Mouse (Mus musculus) stomach, embryonic 14.5 days (tissue): ENCODE results near the gene Cxcl12. TPM values are rescaled to one million over a fixed set of nuclear protein-coding genes. Genes with fewer than 3 reads are reported as not detected.

Experiments
- ATAC-seq: fragments of 200-750 bp; cut with Nextera tagmentation; 2 replicates; pipeline ENCODE4 v1.8.0; 2017; ENCODE audit warnings: low read depth, moderate TSS enrichment; ENCODE audit not compliant: insufficient number of reproducible peaks, insufficient read depth, low FRiP score
- H3K27ac ChIP-seq: fragments of 300-500 bp; sonication (generic); 2 replicates; pipeline ENCODE4 v1.5.1; 2014; ENCODE audit warnings: mild to moderate bottlenecking, low read length, moderate library complexity, mixed read lengths
- H3K27me3 ChIP-seq: fragments of 300-500 bp; sonication (generic); 2 replicates; pipeline ENCODE4 v1.6.1; 2014; ENCODE audit warnings: low read length, control low read depth, mixed read lengths; ENCODE audit not compliant: control insufficient read depth, insufficient read depth
- H3K36me3 ChIP-seq: fragments of 300-500 bp; sonication (generic); 2 replicates; pipeline ENCODE4 v1.6.1; 2014; ENCODE audit warnings: mild to moderate bottlenecking, control low read depth, low read length, moderate library complexity, mixed read lengths; ENCODE audit not compliant: control insufficient read depth, insufficient read depth
- H3K4me1 ChIP-seq: fragments of 300-500 bp; sonication (generic); 2 replicates; pipeline ENCODE4 v1.6.1; 2014; ENCODE audit warnings: low read length, control low read depth, mixed read lengths; ENCODE audit not compliant: control insufficient read depth, insufficient read depth
- H3K4me2 ChIP-seq: fragments of 300-500 bp; sonication (generic); replicated peaks from 2 replicates; pipeline ENCODE4 v1.6.1; 2014; ENCODE audit warnings: low read depth, low read length, control low read depth
- H3K4me3 ChIP-seq: fragments of 300-500 bp; sonication (generic); 2 replicates; pipeline ENCODE4 v1.5.1; 2014; ENCODE audit warnings: low read depth, low read length, control low read depth
- H3K9ac ChIP-seq: fragments of 300-500 bp; sonication (generic); replicated peaks from 2 replicates; pipeline ENCODE4 v1.6.1; 2014; ENCODE audit warnings: low read depth, mild to moderate bottlenecking, control low read depth, low read length, moderate library complexity, mixed read lengths
- H3K9me3 ChIP-seq: fragments of 300-500 bp; sonication (generic); 2 replicates; pipeline ENCODE4 v1.6.1; 2016; ENCODE audit warnings: low read depth, low read length, control low read depth; ENCODE audit not compliant: control insufficient read depth
- WGBS: fragments of 180-500 bp; shearing (Covaris S2); extraction: QIAGEN DNeasy Blood & Tissue Kit; methylation state at CpG from one replicate; pipeline ENCODE4 v1.1.7; 2014; 5-methylcytosine and 5-hydroxymethylcytosine counted together
- polyA plus RNA-seq: library from polyadenylated mRNA; unstranded; fragments of >200 nt; fragmentation: Nextera tagmentation; extraction: Ambion mirVana; gene quantifications from 2 replicates; pipeline ENCODE4 v1.2.1, GENCODE M21; 2014

Cxcl12 gene
- polyA plus RNA-seq, 1 experiment from 2014 or later, result 180 TPM

DNA sequence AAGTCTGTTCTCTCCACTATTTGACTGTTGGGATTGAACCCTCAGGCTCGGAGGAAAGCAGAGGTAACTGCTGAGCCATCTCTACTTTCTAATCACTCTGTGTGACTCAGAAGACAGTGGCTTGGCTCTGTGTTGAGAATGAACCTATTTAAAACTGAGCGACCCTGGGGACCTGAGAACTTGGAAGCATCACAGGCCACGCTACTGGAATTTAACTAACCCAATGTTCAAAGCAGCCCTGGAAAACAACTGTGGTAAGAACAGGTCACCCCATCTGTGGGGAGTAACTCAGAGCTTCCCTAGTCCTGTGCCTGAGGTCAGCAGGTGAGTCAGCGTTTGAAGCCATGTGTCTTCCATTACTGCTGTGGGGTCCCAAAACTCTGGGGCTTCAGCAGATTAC lies 17.0 kb downstream of the Cxcl12 start:
- WGBS, result 89% methylated on average over 4 of the region's 4 CpGs
- Histone ChIP-seq H3K9ac (no peak overlapping the region), H3K4me1 (0 out of 2 replicates have a peak, but pooled peaks cover under 1% of the 10 kb centered on the region), H3K27ac (no peak overlapping the region), H3K4me3 (no peak overlapping the region), H3K36me3 (no peaks in the 10 kb centered on the region; the same call in 1 of the 2 replicates), H3K9me3 (no peaks in the 10 kb centered on the region), H3K27me3 (no peaks in the 10 kb centered on the region), H3K4me2 (no peak overlapping the region)
- no peak for ATAC-seq

DNA sequence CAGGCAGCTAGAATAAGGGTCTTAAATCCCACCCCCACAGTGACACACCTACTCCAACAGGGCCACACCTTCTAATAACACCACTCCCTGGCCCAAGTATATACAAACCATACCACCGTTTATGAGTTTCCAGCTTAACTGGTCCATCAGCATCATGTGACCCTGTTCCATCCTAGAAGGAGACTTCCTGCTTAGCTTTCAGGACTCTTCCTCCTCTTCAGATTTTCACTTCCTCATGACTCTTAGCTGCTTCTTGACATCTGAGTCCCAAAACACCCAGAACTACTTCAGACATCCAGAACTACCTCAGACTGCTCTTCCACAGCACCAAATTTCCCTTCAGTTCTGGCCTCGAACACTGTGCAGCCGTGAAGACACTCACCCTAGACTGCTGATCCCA lies 22.1 kb downstream of the Cxcl12 start:
- WGBS, result 86% methylated on average over 3 of the region's 3 CpGs
- H3K9me3 ChIP-seq, result no peaks in the 10 kb centered on the region
- no peak for ATAC-seq
- H3K4me1 ChIP-seq, result no peaks in the 10 kb centered on the region
- H3K27ac ChIP-seq, result no peak overlapping the region
- H3K4me2 ChIP-seq, result no peak overlapping the region
- no peak overlapping the region for H3K9ac ChIP-seq
- H3K36me3 ChIP-seq, result no peaks in the 10 kb centered on the region
- no peaks in the 10 kb centered on the region for H3K27me3 ChIP-seq
- H3K4me3 ChIP-seq, result no peak overlapping the region

DNA sequence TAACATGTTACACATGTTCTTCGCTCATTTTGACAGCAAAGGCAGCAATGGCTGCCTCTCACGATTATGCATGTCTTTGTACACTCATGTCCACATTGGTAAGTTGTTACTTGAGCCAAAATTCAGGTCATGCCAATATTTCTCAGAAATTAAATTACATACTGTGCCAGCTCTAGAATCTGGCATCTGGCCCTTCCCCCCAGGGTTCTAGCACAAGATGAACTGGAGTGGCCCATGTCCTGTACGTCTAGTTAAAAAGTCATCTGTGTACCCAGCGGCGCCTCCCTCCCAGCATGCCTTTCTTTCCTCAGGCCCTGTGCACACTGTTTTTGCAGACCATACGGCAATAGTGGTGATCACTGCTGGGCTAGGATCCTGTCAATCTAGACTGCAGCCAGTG lies 23.4 kb downstream of the Cxcl12 start:
- no peaks in the 10 kb centered on the region for H3K36me3 ChIP-seq
- no peak overlapping the region for H3K4me2 ChIP-seq
- ATAC-seq, result no peak
- no peak overlapping the region for H3K4me3 ChIP-seq
- no peaks in the 10 kb centered on the region for H3K4me1 ChIP-seq
- no peaks in the 10 kb centered on the region for H3K9me3 ChIP-seq
- no peak overlapping the region for H3K27ac ChIP-seq
- H3K9ac ChIP-seq, result no peak overlapping the region
- H3K27me3 ChIP-seq, result no peaks in the 10 kb centered on the region
- WGBS, result 89% methylated on average over 6 of the region's 6 CpGs

DNA sequence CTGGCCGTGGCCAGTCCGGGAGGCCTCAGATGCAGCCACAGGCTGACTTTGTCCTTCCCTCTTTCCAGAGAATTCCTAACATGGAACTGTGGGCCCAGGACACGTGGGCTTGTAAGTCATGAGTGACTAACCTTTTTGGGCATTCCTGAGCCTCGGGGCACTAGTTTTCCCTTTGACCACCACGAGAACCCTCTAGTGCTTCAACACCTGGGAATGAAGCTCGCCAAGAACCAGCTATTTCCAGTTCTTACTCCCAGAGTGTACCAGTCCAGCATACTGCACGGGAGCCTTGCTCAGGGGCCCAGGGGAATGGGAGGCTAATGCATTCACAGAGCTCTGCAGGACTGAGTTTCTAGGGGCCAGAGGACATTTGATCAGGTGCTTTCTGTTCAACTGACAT lies 24.3 kb downstream of the Cxcl12 start:
- Histone ChIP-seq H3K27ac (no peak overlapping the region), H3K4me1 (no peaks in the 10 kb centered on the region), H3K9ac (no peak overlapping the region), H3K36me3 (no peaks in the 10 kb centered on the region), H3K4me3 (no peak overlapping the region), H3K27me3 (no peaks in the 10 kb centered on the region), H3K4me2 (no peak overlapping the region), H3K9me3 (no peaks in the 10 kb centered on the region)
- 81% methylated on average over 7 of the region's 7 CpGs for WGBS
- ATAC-seq, result no peak

DNA sequence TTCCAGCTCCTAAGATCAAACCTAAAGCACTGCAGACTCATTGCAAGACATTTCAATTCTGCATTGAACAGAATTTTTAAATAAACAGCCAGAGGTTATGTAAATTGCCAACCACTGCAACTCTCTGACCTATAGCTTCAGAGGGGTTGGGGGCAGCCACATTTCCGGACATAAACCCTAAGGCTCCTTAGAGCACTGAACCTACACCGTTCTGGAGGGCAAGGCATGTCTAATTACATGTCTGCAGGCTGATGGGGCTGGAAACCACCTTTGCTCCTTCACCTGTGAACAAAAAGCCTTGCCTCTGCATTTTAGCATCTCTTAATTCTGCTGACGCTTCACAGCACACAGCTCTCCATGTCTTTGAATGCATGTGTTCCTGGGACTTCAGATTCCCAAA lies 26.9 kb downstream of the Cxcl12 start:
- ATAC-seq, result no peak
- Histone ChIP-seq H3K27me3 (no peaks in the 10 kb centered on the region), H3K4me2 (no peak overlapping the region), H3K27ac (no peak overlapping the region), H3K4me1 (0 out of 2 replicates have a peak, but pooled peaks cover under 1% of the 10 kb centered on the region), H3K4me3 (no peak overlapping the region), H3K9ac (no peak overlapping the region), H3K9me3 (no peaks in the 10 kb centered on the region), H3K36me3 (no peaks in the 10 kb centered on the region)
- 73% methylated on average over 3 of the region's 3 CpGs for WGBS

DNA sequence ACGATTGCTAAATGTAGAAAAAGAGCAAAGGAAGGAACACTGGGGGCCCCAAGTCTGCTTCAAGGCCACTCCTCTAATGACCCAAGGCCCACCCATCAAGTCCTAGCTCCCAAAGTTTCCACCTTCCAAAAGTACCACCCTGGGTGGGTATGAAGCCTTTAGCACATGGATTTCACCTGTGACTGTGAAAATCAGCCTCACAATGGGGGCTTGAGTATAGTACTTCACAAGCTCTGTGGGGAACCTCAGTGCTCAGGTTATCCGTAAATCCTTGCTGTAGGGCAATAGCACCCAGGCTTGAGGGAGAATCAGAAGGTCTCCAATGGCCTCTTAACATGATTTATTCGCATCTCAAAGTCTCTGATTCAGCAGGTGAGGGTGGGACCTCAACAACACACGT lies 30.5 kb downstream of the Cxcl12 start:
- ATAC-seq, result no peak
- H3K4me1 ChIP-seq, result 0 out of 2 replicates have a peak, but pooled peaks cover 4% of the 10 kb centered on the region
- no peaks in the 10 kb centered on the region for H3K27me3 ChIP-seq
- no peaks in the 10 kb centered on the region for H3K36me3 ChIP-seq
- no peak overlapping the region for H3K4me3 ChIP-seq
- H3K4me2 ChIP-seq, result no peak overlapping the region
- WGBS, result 77% methylated on average over 4 of the region's 4 CpGs
- H3K27ac ChIP-seq, result no peak overlapping the region
- H3K9ac ChIP-seq, result no peak overlapping the region
- no peaks in the 10 kb centered on the region for H3K9me3 ChIP-seq

DNA sequence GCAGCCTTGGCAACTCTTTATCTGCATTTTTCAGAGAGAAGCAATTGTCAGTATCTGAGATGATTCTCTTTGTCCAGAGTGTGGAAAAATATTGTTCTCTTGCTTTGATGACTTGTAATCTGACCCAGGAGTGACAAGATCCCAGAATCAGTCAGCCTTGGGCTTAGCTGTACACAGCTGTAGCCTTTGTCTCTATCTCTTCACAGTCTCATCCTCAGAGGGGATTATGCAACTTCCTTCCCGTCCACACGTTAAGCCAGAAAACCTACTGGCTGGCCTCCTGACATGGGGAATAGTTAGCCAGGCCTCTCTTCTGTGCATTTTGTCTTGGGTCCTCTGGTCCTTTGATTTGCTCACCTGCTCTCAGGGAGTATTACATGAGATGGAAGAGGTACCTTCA lies 31.4 kb downstream of the Cxcl12 start:
- 44% methylated on average over 2 of the region's 2 CpGs for WGBS
- Histone ChIP-seq H3K4me3 (no peak overlapping the region), H3K36me3 (no peaks in the 10 kb centered on the region), H3K4me1 (0 out of 2 replicates have a peak, but pooled peaks cover 4% of the 10 kb centered on the region), H3K9ac (no peak overlapping the region), H3K27ac (no peak overlapping the region), H3K9me3 (no peaks in the 10 kb centered on the region), H3K27me3 (no peaks in the 10 kb centered on the region), H3K4me2 (no peak overlapping the region)
- ATAC-seq, result no peak

DNA sequence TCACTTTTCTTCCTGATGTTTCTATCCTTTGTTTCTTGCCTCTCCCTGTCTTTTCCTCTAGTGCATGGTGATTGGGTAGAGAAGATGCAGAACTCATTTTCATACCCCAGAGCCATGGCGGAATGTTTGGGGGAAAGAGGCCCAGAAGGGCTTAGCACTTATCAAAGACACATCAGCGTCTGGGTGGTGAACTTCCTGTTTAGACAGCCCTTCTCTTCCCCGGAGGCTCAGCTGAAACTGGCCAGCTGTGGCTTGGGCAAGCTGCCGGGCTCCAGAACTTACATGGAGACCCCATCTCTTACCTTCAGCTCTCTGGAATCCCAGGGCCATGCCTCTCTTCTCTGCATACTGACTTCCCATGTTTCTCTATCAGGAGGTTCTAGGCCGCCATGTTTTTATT lies 32.6 kb downstream of the Cxcl12 start:
- ATAC-seq, result no peak
- Histone ChIP-seq H3K4me3 (no peak overlapping the region), H3K9ac (no peak overlapping the region), H3K4me1 (0 out of 2 replicates have a peak, but pooled peaks cover 4% of the 10 kb centered on the region), H3K27me3 (no peaks in the 10 kb centered on the region), H3K4me2 (no peak overlapping the region), H3K9me3 (no peaks in the 10 kb centered on the region), H3K36me3 (no peaks in the 10 kb centered on the region), H3K27ac (0 out of 2 replicates have a peak overlapping the region, but pooled peaks have one; percentile 8)
- 49% methylated on average over 5 of the region's 5 CpGs for WGBS

DNA sequence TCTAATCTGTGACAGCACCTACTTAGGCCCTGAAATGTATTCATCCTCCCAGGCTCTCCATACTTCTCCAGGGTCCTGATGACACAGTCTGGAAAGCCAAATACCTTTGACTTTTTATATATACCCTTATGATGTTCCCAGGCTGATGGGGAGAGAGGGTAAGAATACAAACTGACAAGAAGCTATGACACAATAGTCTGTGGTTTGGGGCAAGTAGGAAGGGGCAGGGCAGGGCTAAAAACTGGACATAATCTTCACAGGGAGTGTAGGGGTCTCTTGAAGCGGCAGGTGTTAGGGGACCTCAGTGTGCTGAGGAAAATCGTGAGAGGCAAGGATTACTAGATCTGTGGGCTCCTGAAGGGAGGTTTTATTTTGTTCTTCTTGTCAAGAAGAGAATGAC lies 33.1 kb downstream of the Cxcl12 start:
- Histone ChIP-seq H3K9ac (no peak overlapping the region), H3K4me1 (0 out of 2 replicates have a peak, but pooled peaks cover 4% of the 10 kb centered on the region), H3K4me3 (no peak overlapping the region), H3K4me2 (no peak overlapping the region), H3K36me3 (no peaks in the 10 kb centered on the region), H3K9me3 (no peaks in the 10 kb centered on the region), H3K27ac (no peak overlapping the region), H3K27me3 (no peaks in the 10 kb centered on the region)
- ATAC-seq, result no peak
- WGBS, result 84% methylated on average over 2 of the region's 2 CpGs
